Mouse (Mus musculus) brain, embryonic 14.5 days (tissue): Measurements from ENCODE around the gene Nr1i3.

Experiments used
- CTCF ChIP-seq: fragments of 200-500 bp; IDR thresholded peaks from 2 replicates; pipeline ENCODE4 v1.5.1; 2012; ENCODE audit warnings: inconsistent platforms, mild to moderate bottlenecking, moderate library complexity, borderline replicate concordance; ENCODE audit not compliant: insufficient read depth, insufficient read length; ENCODE audit errors: extremely low read depth
- POLR2A ChIP-seq: fragments of 200-500 bp; IDR thresholded peaks from 2 replicates; pipeline ENCODE4 v1.6.1; 2012; ENCODE audit warnings: mild to moderate bottlenecking, inconsistent platforms, borderline replicate concordance; ENCODE audit not compliant: poor library complexity, insufficient read depth, insufficient read length, severe bottlenecking; ENCODE audit errors: extremely low read depth

DNA sequence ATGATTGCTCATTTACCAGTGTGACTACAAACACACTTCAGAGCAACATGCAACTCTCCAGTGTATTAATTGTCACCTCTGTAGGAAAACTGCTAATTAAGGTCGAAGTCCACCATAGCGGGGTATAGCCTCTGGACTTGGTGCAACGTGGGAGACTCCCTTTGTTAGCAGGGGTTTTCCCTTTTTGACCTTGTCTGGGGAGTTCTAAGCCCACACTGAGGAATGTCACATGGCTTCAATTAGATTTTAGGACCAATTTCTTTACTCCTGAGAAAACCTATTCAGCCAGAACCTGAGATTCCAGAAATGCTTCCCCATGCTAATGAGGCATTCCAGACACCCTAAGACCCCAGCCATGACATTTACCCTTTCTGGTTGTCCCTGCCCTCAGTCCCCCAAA lies 16.4 kb downstream of the Nr1i3 start:
- no peak for TF ChIP-seq CTCF
- no peak for TF ChIP-seq POLR2A
